Comparison of ENCODE assay signal across 18 mouse cellular contexts in genomic region chr14:98387871-98388270, GRCm38 (mm10).
"Had no signal": no experiment of that assay in that cellular context is flagged by ENCODE, and none has a peak within 500 bp of the region (broad histone marks: within the 10 kb centered on the region; RNA-seq: fewer than 3 reads in every experiment).

No protein-coding gene starts in this region.

- H3K4me2 ChIP-seq: lung, embryonic 14.5 days; midbrain, embryonic 12.5 days; neural tube, embryonic 13.5 days; neural tube, embryonic 15.5 days; stomach, embryonic 15.5 days had no signal

- H3K9ac ChIP-seq: lung, embryonic 14.5 days; midbrain, embryonic 12.5 days; neural tube, embryonic 13.5 days; neural tube, embryonic 15.5 days; stomach, embryonic 15.5 days had no signal

- DNase-seq: lung, adult 18-20 months; lung, embryonic 14.5 days; lung, postnatal 10 days; lung, postnatal 4 days; midbrain, embryonic 14.5 days; retina, postnatal 1 day; right cerebral cortex, adult 18-20 months; right cerebral cortex, postnatal 14 days; thymus, adult 2 months; thymus, postnatal 25 days had no signal

- H3K27ac ChIP-seq: midbrain, embryonic 10.5 days; midbrain, embryonic 12.5 days; neural tube, embryonic 13.5 days; neural tube, embryonic 15.5 days; stomach, embryonic 15.5 days; stomach, postnatal 0 days had no signal

- H3K36me3 ChIP-seq: midbrain, embryonic 10.5 days; midbrain, embryonic 12.5 days; neural tube, embryonic 13.5 days; neural tube, embryonic 15.5 days; stomach, embryonic 15.5 days had no signal

- ATAC-seq: midbrain, embryonic 16.5 days had no signal

- H3K4me3 ChIP-seq: midbrain, embryonic 10.5 days; midbrain, embryonic 12.5 days; myocyte; neural tube, embryonic 13.5 days; neural tube, embryonic 15.5 days; stomach, embryonic 15.5 days had no signal

- H3K27me3 ChIP-seq: midbrain, embryonic 12.5 days; neural tube, embryonic 13.5 days; neural tube, embryonic 15.5 days; stomach, embryonic 15.5 days had no signal

- H3K4me1 ChIP-seq: midbrain, embryonic 10.5 days; midbrain, embryonic 12.5 days; neural tube, embryonic 13.5 days; neural tube, embryonic 15.5 days; stomach, embryonic 15.5 days had no signal

- H3K9me3 ChIP-seq: midbrain, embryonic 10.5 days; midbrain, embryonic 12.5 days; neural tube, embryonic 15.5 days; stomach, embryonic 15.5 days had no signal
